Mouse (Mus musculus) cortical plate, adult 2 months (tissue): ENCODE results near the gene Arl8a.

ENCODE experiments used
- CTCF ChIP-seq: fragments of 200-500 bp; IDR thresholded peaks from 2 replicates; pipeline ENCODE4 v1.5.1; 2011; ENCODE audit warnings: mild to moderate bottlenecking, control low read depth, low read length; ENCODE audit not compliant: insufficient read depth; ENCODE audit errors: extremely low read depth
- POLR2A ChIP-seq: fragments of 200-500 bp; IDR thresholded peaks from 2 replicates; pipeline ENCODE4 v1.6.1; 2011; ENCODE audit warnings: mild to moderate bottlenecking, low read length, control low read depth; ENCODE audit not compliant: insufficient read depth; ENCODE audit errors: extremely low read depth

- TF ChIP-seq CTCF: no peak
- TF ChIP-seq POLR2A: no peak
Observed at GRCm38 (mm10) chr1:135200400-135200799, 53.8 kb downstream of the Arl8a start.
